Mouse (Mus musculus): Measurements from ENCODE around the gene Actl11. TPM values are rescaled to one million over a fixed set of nuclear protein-coding genes. Genes with fewer than 3 reads are reported as not detected.

Actl11 gene
- not detected for total RNA-seq (2023)

DNA sequence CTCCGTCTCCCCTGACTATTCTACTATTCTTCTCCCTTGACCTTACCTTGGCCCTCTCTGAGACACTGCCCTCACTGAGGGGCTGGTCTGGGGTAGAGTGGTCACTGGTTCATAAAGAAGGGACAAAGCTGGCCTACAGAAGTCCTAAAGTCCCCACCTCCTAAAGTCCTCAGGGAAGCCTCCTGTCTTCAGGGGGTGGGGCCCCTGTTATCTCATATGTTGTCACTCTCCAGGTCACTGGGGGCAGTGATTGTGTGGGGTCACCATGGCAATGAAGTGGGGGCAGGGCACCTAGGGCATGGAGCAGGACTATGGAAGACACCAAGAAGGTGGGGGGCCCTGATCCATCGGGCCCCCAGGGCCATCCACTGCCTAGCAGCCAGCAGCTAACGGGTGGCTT is at the start of gene Actl11:
TSS of gene Actl11 (plus strand) at position 301 of the 400 bp plus-strand sequence.

DNA sequence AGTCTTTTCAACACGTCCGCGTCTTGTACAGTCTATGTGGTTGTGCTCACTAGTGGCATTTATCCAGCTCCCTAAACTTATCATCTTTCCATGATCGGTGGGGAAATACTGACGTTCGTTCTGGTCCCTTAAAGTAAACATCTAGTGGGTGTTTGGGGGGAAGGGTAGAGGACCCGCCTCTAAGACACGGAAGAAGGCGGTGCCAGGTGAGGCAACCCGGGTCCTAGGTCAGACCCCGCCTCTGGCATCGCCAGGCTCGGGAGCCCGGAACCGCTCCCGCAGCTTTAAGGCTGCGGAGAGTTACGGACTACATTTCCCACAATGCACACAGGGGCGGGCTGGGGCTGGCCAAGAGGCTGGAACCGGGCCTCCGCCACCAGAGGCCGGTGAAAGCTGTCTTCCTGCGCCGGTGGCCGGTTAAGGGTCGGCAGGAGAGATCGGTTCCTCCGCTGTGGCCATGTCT is 40.4 kb upstream of the Actl11 start, which contains the start of gene Mon1a:
TSS of gene Mon1a (plus strand) at position 348 of the 463 bp plus-strand sequence.

DNA sequence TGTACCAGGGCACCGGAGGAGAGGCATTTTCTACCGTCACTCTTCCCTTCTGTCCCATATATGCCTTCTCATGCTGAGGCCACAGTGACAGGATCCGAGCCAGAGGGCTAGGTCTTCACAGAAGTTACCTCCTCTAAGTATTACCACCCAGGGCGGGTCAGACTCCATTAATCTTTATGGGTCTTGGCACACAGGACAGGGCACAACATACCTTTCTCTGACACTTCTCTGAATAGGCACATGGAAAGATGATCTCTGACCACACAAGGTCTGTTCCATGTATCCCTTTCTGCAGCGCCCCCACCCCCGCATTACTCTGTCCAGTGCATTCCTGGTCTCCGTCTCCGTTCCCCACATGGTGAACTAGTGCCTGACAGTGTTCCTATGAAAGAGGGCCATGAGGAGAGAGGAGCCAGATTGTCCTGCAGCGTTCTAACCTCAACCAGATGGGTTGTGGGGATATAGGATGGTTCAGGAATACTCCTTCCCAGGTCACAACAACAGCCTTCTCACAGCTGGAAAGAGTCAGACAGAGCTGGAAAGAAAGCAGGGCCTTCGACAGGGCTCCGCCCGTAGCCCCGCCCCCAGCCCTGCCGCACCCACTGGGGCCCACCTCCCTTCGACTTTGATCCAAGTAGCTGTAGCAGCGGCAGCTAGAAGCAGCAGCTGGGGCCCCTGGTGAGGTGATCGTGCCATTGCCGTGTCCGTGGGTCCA is 21.9 kb upstream of the Actl11 start, which contains the start of gene Mst1r:
TSS of gene Mst1r (plus strand) at position 622 of the 715 bp plus-strand sequence.

DNA sequence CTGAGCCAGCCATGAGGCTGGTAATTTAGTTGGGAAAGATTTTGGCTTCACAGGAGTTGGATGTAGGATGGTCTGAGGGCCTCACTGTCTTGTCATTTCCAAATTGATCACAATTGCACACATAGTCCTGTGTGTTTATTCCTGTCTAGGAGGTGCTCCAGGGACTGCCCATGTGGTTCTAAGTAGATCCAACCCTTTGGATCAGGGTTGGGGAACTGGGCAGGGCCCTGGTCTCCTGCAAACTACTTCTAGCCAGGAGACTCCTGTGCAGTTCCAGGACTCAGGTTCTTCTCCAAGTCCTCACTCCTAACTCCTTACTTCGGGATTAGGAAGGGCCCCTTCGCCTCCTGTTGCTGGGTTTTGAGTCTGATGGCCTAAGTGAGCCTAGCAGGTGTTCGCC is 7.1 kb downstream of the Actl11 start, which contains the start of gene Camkv:
TSS of gene Camkv (plus strand) at position 301 of the 400 bp plus-strand sequence.

DNA sequence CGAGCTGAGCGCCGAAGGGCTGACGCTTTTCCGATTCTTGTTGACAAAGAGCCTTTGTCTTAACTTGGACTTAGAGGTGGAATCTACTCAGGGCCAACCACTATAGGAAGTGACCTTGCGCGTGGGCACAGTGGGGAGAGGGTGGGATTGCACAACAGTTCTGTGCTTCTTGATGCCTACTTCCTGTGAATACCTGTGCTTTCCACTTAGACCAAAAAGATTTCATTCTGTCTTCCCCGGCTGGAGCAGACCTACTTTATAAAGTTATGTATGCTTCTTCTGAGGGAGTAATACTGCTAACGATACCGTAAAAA is 21.6 kb downstream of the Actl11 start, which contains the start of gene Traip:
TSS of gene Traip (plus strand) at position 215 of the 314 bp plus-strand sequence.

DNA sequence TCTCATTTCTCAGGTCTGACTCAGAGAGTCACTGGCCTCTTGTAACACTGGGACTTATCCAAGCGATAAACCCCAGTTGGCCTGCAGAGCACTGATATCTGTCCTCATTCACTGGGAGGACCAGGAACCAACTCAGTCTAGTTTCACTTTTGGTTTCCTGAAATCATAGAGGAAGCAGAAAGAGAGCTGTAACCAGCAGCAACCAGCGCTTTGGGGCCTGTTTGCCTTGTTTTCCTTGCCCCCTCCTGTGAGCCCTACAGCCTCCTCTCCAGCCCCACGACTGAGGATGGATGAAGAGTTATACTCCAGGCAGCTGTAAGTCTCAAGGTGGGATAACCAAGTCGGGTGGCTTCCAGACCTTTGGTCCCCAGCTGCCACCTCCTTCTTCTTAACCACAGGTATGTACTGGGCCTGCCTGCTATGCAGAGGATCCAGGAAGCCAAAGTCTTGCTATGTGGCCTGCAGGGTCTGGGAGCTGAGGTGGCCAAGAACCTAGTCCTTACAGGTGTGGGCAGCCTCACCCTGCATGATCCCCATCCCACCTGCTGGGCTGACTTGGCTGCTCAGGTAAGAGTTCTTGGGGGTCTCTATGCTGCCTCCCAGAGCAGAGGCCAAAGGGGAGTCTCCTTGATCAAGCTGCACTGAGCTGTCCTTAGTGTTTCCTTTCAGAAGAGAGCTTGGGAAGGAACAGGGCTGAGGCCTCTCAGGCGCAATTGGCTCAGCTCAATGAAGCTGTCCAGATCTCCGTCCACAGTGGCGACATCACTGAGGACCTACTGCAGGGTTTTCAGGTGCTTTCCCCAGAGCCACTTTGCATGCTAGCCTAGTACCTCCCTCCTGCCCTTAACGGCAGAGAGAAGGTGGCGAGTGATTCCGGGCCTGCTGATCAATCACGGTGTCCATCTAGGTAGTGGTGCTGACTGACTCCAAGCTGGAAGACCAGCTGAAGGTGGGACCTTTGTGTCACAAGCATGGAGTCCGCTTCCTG is 47.4 kb downstream of the Actl11 start, which contains the start of gene Uba7:
TSS of gene Uba7 (plus strand) at position 107 of the 988 bp plus-strand sequence.

Other genes starting within 250 kb of the Actl11 start
- 2.1 TPM for gene Gnat1, start 248.8 kb upstream of the Actl11 start, total RNA-seq (2023)
- gene Sema3f, start 218.0 kb upstream of the Actl11 start, total RNA-seq (2023): 1.3 TPM
- 249 TPM for gene Rbm5, start 157.5 kb upstream of the Actl11 start, total RNA-seq (2023)
- 149 TPM for gene Rbm6, start 55.2 kb upstream of the Actl11 start, total RNA-seq (2023)
- gene Mon1a, start 40.3 kb upstream of the Actl11 start, total RNA-seq (2023): 14.0 TPM
- gene Mst1r, start 21.6 kb upstream of the Actl11 start, total RNA-seq (2023): not detected
- not detected for gene Camkv, start 7.2 kb downstream of the Actl11 start, total RNA-seq (2023)
- gene Traip, start 21.7 kb downstream of the Actl11 start, total RNA-seq (2023): 7.0 TPM
- gene Uba7, start 47.0 kb downstream of the Actl11 start, total RNA-seq (2023): 171 TPM
- 1.1 TPM for gene Gm20661, start 54.6 kb downstream of the Actl11 start, total RNA-seq (2023)
- gene Inka1, start 57.4 kb downstream of the Actl11 start, total RNA-seq (2023): not detected
- 2.6 TPM for gene Cdhr4, start 64.0 kb downstream of the Actl11 start, total RNA-seq (2023)
- gene Gm20662, start 67.9 kb downstream of the Actl11 start, total RNA-seq (2023): 7.3 TPM
- 133 TPM for gene Ip6k1, start 74.0 kb downstream of the Actl11 start, total RNA-seq (2023)
- gene Gmppb, start 120.8 kb downstream of the Actl11 start, total RNA-seq (2023): 23.7 TPM
- gene Amigo3, start 124.7 kb downstream of the Actl11 start, total RNA-seq (2023): 5.9 TPM
- gene Mst1, start 152.0 kb downstream of the Actl11 start, total RNA-seq (2023): 0.26 TPM
- 172 TPM for gene Rnf123, start 154.9 kb downstream of the Actl11 start, total RNA-seq (2023)
- gene Apeh, start 166.1 kb downstream of the Actl11 start, total RNA-seq (2023): 121 TPM

Measured in CD4-positive naive resting alpha-beta T cell, adult 76 days (primary cell).